Comparison of ENCODE assay signal across 20 mouse cellular contexts in the genomic region with DNA sequence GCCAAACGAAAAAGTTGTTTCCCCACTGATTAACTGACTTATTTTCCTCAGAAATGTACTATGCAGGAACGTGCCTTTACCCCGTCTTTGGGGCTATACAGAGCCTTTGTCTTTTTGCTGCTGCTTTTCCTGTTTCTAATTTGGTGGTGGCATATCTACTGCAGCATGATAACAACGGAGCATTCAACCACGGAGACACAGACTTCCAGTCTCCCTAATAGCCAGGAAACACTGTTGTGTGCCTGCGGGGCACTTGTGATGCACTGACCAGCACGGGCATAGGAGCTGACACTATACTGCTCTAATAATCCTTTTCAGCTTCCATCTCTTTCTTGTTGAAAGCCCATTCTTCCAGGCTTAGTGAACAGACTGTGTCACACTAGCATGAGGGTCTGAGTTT. TPM values are rescaled to one million over a fixed set of nuclear protein-coding genes. Genes with fewer than 3 reads are reported as not detected.
A peak's percentile ranks its signal among the peaks of the same experiment; 100 is the strongest.
DNase-seq lines count a peak whose midpoint lies in the region; ATAC-seq and TF ChIP-seq lines count a peak whose summit lies in the region.
"Had no signal": no experiment of that assay in that cellular context is flagged by ENCODE, and none has a peak within 500 bp of the region (broad histone marks: within the 10 kb centered on the region; RNA-seq: fewer than 3 reads in every experiment).

No protein-coding gene starts in this region.

- H3K4me2 ChIP-seq in heart, postnatal 0 days (ENCODE audit: low read depth, low read length) = peak overlapping the region; percentile 51
- H3K4me2 ChIP-seq in liver, embryonic 15.5 days = peak overlapping the region; percentile 11
- H3K4me2 ChIP-seq: hindbrain, embryonic 14.5 days; intestine, embryonic 15.5 days; lung, embryonic 14.5 days had no signal

- peak; percentile 68 for DNase-seq in heart, adult 11 months
- DNase-seq in heart, adult 2 months = no peak
- no peak for DNase-seq in heart, postnatal 0 days (ENCODE audit: low spot score)
- no peak for DNase-seq in heart, adult 9 months (ENCODE audit: low spot score in 2 of 2)
- peak; percentile 70 for DNase-seq in 416B (ENCODE audit: low read depth)
- DNase-seq in cerebellum, adult 2 months = no peak
- no peak for DNase-seq in hindbrain, embryonic 10.5 days (ENCODE audit: low spot score)
- DNase-seq: adrenal gland, adult 2 months; cerebellum, postnatal 36 days; gastrocnemius, postnatal 25 days; left cerebral cortex, postnatal 4 days; lung, embryonic 14.5 days; midbrain, embryonic 14.5 days had no signal

- no peaks in the 10 kb centered on the region for H3K27me3 ChIP-seq in heart, adult 2 months (ENCODE audit: control insufficient read depth, insufficient read depth, low read length)
- no peaks in the 10 kb centered on the region for H3K27me3 ChIP-seq in heart, postnatal 0 days (ENCODE audit: control insufficient read depth, insufficient read depth, low read length)
- H3K27me3 ChIP-seq in liver, embryonic 15.5 days = no peaks in the 10 kb centered on the region
- no peaks in the 10 kb centered on the region for H3K27me3 ChIP-seq in cerebellum, adult 2 months (ENCODE audit: control insufficient read depth, insufficient read depth, low read length)
- no peaks in the 10 kb centered on the region for H3K27me3 ChIP-seq in hindbrain, embryonic 10.5 days (ENCODE audit: insufficient read depth, poor library complexity, severe bottlenecking)
- H3K27me3 ChIP-seq: intestine, embryonic 15.5 days had no signal

- 0 out of 2 replicates have a peak, but pooled peaks cover 1% of the 10 kb centered on the region for H3K79me2 ChIP-seq in heart, adult 2 months (replicated peaks; ENCODE audit: control insufficient read depth, insufficient read depth, low read length)

- ATAC-seq in heart, postnatal 0 days (ENCODE audit: insufficient read depth, low read depth) = no peak; the same call in 1 of the 2 replicates
- peak; percentile 20; the same call in 1 of the 2 replicates for ATAC-seq in liver, embryonic 15.5 days (ENCODE audit: insufficient read depth)
- ATAC-seq: forebrain, embryonic 14.5 days; intestine, embryonic 15.5 days had no signal

- no peak for TF ChIP-seq CTCF in heart, adult 2 months (IDR thresholded peaks at IDR 0.05)
- no peak for TF ChIP-seq CTCF in heart, postnatal 0 days (IDR thresholded peaks at IDR 0.05; ENCODE audit: low read depth)
- TF ChIP-seq CTCF in cerebellum, adult 2 months (IDR thresholded peaks at IDR 0.05; ENCODE audit: borderline replicate concordance, insufficient read depth, low read depth, low read length) = no peak

- no peak overlapping the region for H3K27ac ChIP-seq in heart, adult 2 months
- peak overlapping the region; percentile 52 for H3K27ac ChIP-seq in heart, postnatal 0 days (ENCODE audit: low read depth)
- no peak overlapping the region for H3K27ac ChIP-seq in liver, embryonic 15.5 days (replicated peaks)
- H3K27ac ChIP-seq in cerebellum, adult 2 months (ENCODE audit: insufficient read depth, low read length) = no peak overlapping the region
- H3K27ac ChIP-seq in hindbrain, embryonic 10.5 days = no peak overlapping the region
- H3K27ac ChIP-seq: embryonic facial prominence, embryonic 10.5 days; hindbrain, embryonic 14.5 days; intestine, embryonic 15.5 days; kidney, postnatal 0 days; macrophage had no signal

- no peak overlapping the region for H3K9ac ChIP-seq in heart, adult 2 months (ENCODE audit: low read depth, low read length)
- no peak overlapping the region for H3K9ac ChIP-seq in heart, postnatal 0 days (replicated peaks; ENCODE audit: low read depth, low read length)
- no peak overlapping the region for H3K9ac ChIP-seq in liver, embryonic 15.5 days
- H3K9ac ChIP-seq: hindbrain, embryonic 14.5 days; intestine, embryonic 15.5 days; lung, embryonic 14.5 days had no signal

- no peak for TF ChIP-seq EP300 in heart, adult 2 months (IDR thresholded peaks at IDR 0.05; ENCODE audit: insufficient read depth, low read depth, low read length)
- no peak for TF ChIP-seq EP300 in heart, postnatal 0 days (IDR thresholded peaks at IDR 0.05; ENCODE audit: low read depth)

- H3K36me3 ChIP-seq in heart, adult 2 months (ENCODE audit: control insufficient read depth, insufficient read depth, low read length) = peaks cover 2% of the 10 kb centered on the region; the same call in 1 of the 2 replicates
- no peaks in the 10 kb centered on the region for H3K36me3 ChIP-seq in heart, postnatal 0 days (replicated peaks; ENCODE audit: control insufficient read depth, insufficient read depth, low read length)
- H3K36me3 ChIP-seq in liver, embryonic 15.5 days (replicated peaks) = no peaks in the 10 kb centered on the region
- H3K36me3 ChIP-seq in hindbrain, embryonic 10.5 days = no peaks in the 10 kb centered on the region
- H3K36me3 ChIP-seq: embryonic facial prominence, embryonic 10.5 days; intestine, embryonic 15.5 days had no signal

- WGBS in heart, adult 2 months = 5% methylated on average over 7 of the region's 7 CpGs
- 9% methylated on average over 7 of the region's 7 CpGs for WGBS in heart, postnatal 0 days
- WGBS in liver, embryonic 15.5 days (ENCODE audit: insufficient replicate concordance) = 13% methylated on average over 7 of the region's 7 CpGs
- WGBS in cerebellum, adult 2 months = 75% methylated on average over 7 of the region's 7 CpGs
- WGBS in hindbrain, embryonic 10.5 days = 68% methylated on average over 7 of the region's 7 CpGs

- no peaks in the 10 kb centered on the region for H3K9me3 ChIP-seq in heart, postnatal 0 days (replicated peaks; ENCODE audit: control insufficient read depth, low read length)
- no peaks in the 10 kb centered on the region for H3K9me3 ChIP-seq in liver, embryonic 15.5 days (replicated peaks)
- no peaks in the 10 kb centered on the region for H3K9me3 ChIP-seq in hindbrain, embryonic 10.5 days
- H3K9me3 ChIP-seq: embryonic facial prominence, embryonic 10.5 days; intestine, embryonic 15.5 days had no signal

- intact Hi-C loops in heart, adult 2 months (cut with DNase I) = no loop called here

- H3K4me1 ChIP-seq in heart, adult 2 months (ENCODE audit: control insufficient read depth, insufficient read depth, low read length) = peaks cover 8% of the 10 kb centered on the region
- H3K4me1 ChIP-seq in heart, postnatal 0 days (ENCODE audit: control insufficient read depth, insufficient read depth) = peaks cover 28% of the 10 kb centered on the region
- H3K4me1 ChIP-seq in liver, embryonic 15.5 days (replicated peaks) = peaks cover 81% of the 10 kb centered on the region
- H3K4me1 ChIP-seq in cerebellum, adult 2 months (ENCODE audit: control insufficient read depth, insufficient read depth, low read length) = no peaks in the 10 kb centered on the region
- H3K4me1 ChIP-seq in hindbrain, embryonic 10.5 days (replicated peaks) = peaks cover 33% of the 10 kb centered on the region

- H3K4me3 ChIP-seq in heart, adult 2 months = no peak overlapping the region
- H3K4me3 ChIP-seq in heart, postnatal 0 days (ENCODE audit: low read depth, low read length) = peak overlapping the region; percentile 11; the same call in 1 of the 2 replicates
- H3K4me3 ChIP-seq in liver, embryonic 15.5 days (replicated peaks) = no peak overlapping the region
- no peak overlapping the region for H3K4me3 ChIP-seq in cerebellum, adult 2 months (replicated peaks; ENCODE audit: insufficient read depth, low read depth, low read length)
- no peak overlapping the region for H3K4me3 ChIP-seq in hindbrain, embryonic 10.5 days
- H3K4me3 ChIP-seq: embryonic facial prominence, embryonic 10.5 days; intestine, embryonic 15.5 days had no signal

- TF ChIP-seq POLR2A in heart, adult 2 months (IDR thresholded peaks at IDR 0.05; ENCODE audit: insufficient read depth, low read depth, low read length) = no peak
- no peak for TF ChIP-seq POLR2A in cerebellum, adult 2 months (IDR thresholded peaks at IDR 0.05; ENCODE audit: borderline replicate concordance, insufficient read depth, low read length)

RNA-seq across cellular contexts. Expression of gene Pip4k2a, which starts 41.0 kb away (rescaled TPM):
- 1 to 10 TPM; 6.5 to 7.6 TPM for total RNA-seq in heart, adult 2 months (2021)
- 4.3 and 6.3 TPM in 2 replicates for polyA plus RNA-seq in heart, adult 2 months (2012; rRNA removed)
- 1.3 and 2.3 TPM in 2 replicates for total RNA-seq in heart, postnatal 0 days (2014; rRNA removed; ENCODE audit: low replicate concordance)
- 2.7 and 4.3 TPM in 2 replicates for polyA plus RNA-seq in heart, postnatal 0 days (2015; fragmentation: Nextera tagmentation; extraction: Ambion mirVana)
- polyA plus RNA-seq in liver, embryonic 15.5 days (2015; fragmentation: Nextera tagmentation; extraction: Ambion mirVana) = 16.9 and 17.8 TPM in 2 replicates
- polyA plus RNA-seq in cerebellum, adult 2 months (2012; rRNA removed) = 67.8 and 78.1 TPM in 2 replicates
- 7.7 and 9.0 TPM in 2 replicates for polyA plus RNA-seq in hindbrain, embryonic 10.5 days (2016; fragmentation: Nextera tagmentation; extraction: Ambion mirVana)

RNA-seq across cellular contexts. Expression of gene 4930426L09Rik, which starts 41.2 kb away (rescaled TPM):
- not detected for total RNA-seq in heart, adult 2 months (2021)
- polyA plus RNA-seq in heart, adult 2 months (2012; rRNA removed) = 0.18 and 0.32 TPM in 2 replicates
- 4.1 TPM in 1 of 2 replicates, not detected in the other for total RNA-seq in heart, postnatal 0 days (2014; rRNA removed; ENCODE audit: low replicate concordance)
- polyA plus RNA-seq in heart, postnatal 0 days (2015; fragmentation: Nextera tagmentation; extraction: Ambion mirVana) = 0.08 and 0.36 TPM in 2 replicates
- 0.15 and 0.17 TPM in 2 replicates for polyA plus RNA-seq in liver, embryonic 15.5 days (2015; fragmentation: Nextera tagmentation; extraction: Ambion mirVana)
- polyA plus RNA-seq in cerebellum, adult 2 months (2012; rRNA removed) = 0.89 and 0.98 TPM in 2 replicates
- 0.17 and 0.55 TPM in 2 replicates for polyA plus RNA-seq in hindbrain, embryonic 10.5 days (2016; fragmentation: Nextera tagmentation; extraction: Ambion mirVana)

Comparison
In these comparisons a context has a peak if more than half of its experiments do, and no peak if none do; other contexts are left out.
1. DNase-seq: peak in heart, adult 11 months (single experiment) and 416B (single experiment); none in heart, adult 2 months (0 of 2), heart, postnatal 0 days (single experiment), heart, adult 9 months (0 of 2), cerebellum, adult 2 months (0 of 2) and hindbrain, embryonic 10.5 days (single experiment).